Mouse (Mus musculus) kidney, adult 8-10 months (tissue): ENCODE data around the gene Clstn1.

ENCODE experiments used
- DNase-seq, 2 experiments: peaks; one replicate each; pipeline ENCODE4 v3.0.0; 2022

The Clstn1 gene

GRCm38 (mm10) chr4:149640831-149641230 lies 54.6 kb downstream of the Clstn1 start:
- no peak for DNase-seq

DNA sequence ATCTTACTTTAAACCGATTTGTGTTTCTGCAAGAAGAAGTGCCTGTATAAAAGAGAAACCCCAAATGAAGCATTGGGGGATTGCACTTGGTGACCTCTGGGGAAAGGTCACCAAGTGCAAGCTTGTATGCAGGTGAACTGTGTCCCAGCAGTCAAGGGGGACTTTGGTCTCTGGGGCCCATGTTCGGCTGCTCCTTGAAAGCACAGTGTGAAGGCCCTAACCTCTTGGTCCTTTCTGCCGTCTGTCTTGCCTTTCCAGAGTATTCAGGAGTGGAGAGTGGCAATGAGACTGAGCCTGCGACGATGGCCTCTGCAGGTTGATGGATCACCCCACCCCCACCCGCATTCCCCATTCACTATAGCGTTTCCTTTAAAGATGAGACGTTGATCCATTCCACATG lies 55.1 kb downstream of the Clstn1 start:
- DNase-seq = no peak

DNA sequence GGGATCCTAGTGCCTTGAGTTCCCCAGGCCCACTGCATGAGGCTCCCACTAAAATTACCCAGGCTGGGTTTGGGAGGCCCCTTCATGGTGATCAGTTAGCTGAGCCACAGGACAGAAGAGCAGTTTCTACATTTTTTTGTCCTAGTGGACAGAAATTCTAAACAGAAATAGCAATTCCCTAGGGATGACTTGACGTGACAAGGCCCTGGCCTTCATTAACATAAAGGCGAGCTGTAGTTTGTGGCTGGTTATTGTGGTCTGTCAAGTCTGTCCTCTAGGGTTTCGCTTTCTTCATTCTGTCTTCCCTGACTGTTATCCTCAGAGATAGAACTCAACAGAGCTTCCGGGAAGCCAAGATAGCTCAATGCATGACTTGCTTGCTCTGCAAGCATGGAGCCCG lies 55.7 kb downstream of the Clstn1 start:
- DNase-seq = no peak

DNA sequence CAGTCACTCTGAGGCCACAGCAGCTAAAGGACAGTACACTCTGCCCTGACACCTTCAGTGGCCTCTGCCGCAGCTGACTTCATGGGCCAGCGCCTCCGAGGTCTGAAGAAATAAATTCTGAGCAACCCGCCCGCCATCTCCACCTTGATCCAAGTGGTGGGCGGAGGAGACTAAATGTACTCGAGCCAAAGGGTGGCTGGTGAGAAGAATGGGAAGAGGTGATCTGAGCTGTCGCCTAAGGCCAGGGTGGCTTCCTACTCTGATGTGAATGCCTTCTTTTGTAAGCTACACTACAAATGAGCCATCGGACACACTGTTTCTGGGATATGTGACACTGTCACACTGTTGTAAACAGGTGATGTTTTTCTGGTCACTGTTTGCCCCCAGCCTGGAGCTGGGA lies 59.5 kb downstream of the Clstn1 start:
- no peak for DNase-seq

GRCm38 (mm10) chr4:149648031-149648805 lies 62.0 kb downstream of the Clstn1 start:
- DNase-seq = no peak

GRCm38 (mm10) chr4:149650493-149651193 lies 64.4 kb downstream of the Clstn1 start:
- peak; percentile 62 to 83 for DNase-seq

DNA sequence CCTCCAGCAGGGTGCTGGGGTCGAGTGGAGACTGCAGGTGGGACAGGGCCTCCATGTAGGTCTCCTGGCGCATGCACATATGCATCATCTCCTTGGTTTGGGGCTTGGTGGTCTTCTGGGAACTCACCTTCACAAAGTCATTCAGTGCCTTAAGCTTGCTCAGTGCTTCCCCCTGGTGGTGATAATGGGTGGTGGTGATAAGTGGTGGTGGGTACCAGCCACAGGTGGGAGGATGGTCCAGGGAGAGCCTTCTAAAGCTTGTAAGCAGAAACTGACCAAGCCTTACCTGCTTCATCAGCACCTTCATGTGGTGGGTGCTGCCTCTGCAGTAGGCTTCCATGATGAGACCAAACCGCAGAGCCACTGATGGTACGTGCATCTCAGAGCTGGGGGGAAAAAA lies 68.0 kb downstream of the Clstn1 start:
- peak in 1 of 2 experiments; percentile 39 for DNase-seq

GRCm38 (mm10) chr4:149657858-149658416 lies 71.7 kb downstream of the Clstn1 start:
- DNase-seq = no peak

DNA sequence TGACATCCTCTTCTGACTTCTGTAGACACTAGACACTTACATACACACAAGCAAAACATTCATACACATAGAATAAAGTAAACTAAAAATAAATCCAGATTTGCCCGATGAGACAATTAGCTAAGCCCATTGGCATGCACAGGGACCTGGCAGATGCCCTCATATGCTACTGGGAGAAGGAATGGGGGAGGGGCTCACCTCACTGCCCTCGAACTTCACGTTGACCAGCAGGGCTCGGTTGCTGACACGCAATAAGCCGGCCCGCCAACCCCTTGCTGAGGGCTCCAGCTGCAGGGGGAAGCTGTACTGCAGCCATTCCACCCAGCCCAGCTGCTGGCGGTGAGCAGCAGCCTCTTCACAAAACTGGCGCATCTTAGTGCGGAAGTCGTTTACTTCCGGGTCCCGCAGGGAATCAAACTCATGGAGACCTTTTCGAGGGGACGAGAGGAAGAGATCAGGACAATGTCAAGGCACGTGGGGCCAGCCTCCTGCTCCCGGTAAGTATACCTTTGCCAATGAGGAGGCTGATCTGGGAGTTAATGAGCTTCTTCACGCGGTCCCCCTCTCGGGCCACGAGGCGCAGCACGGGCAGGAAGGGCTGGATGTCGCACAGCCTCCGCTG lies 73.3 kb downstream of the Clstn1 start:
- no peak for DNase-seq

DNA sequence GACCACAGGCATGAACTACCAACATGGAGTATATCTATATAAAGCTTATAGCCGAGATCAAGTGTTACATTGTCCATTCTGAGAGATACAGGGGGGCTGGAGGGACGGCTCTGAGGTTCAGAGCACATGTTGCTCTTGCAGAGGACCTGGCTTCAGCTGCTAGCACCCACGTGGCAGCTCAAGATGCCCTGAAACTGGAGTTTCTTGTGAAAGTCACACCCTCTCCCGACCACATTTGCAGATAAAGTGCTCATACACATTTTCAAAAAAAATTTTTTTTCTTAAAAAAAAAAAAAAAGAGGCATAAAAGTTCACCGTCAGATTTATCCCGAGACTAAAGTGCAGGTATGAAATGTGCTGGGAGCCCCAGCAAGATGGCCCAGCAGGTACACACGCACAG lies 74.3 kb downstream of the Clstn1 start:
- no peak for DNase-seq

DNA sequence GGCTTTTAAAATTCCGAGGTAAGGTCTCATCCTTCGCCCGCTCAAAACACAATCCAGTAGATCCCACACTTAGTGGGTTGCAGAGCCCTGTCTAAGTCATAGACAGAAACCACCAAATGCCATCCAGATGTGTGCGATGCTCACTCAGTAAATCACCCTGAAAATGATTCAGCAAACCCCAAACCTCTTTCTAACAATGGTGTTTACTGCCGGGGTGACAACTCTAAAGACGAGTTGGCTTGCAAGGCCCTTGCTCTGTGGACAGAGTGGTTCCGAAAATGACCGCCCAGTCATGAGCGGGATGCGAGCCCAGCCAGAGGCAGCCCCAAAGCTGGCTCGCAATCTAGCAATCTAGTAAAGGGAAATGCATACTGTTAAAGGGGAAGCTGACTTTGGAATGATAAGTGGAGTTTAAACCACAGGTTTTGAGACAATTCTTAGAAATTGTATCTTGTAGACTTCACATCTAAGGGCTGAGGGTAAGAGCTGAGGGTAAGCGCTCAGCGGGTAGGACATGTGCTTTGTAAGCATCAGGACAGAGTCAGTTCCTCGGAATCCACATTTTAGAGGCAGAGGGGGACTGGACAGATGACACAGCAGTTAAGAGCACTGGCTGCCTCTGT lies 75.8 kb downstream of the Clstn1 start:
- no peak for DNase-seq

DNA sequence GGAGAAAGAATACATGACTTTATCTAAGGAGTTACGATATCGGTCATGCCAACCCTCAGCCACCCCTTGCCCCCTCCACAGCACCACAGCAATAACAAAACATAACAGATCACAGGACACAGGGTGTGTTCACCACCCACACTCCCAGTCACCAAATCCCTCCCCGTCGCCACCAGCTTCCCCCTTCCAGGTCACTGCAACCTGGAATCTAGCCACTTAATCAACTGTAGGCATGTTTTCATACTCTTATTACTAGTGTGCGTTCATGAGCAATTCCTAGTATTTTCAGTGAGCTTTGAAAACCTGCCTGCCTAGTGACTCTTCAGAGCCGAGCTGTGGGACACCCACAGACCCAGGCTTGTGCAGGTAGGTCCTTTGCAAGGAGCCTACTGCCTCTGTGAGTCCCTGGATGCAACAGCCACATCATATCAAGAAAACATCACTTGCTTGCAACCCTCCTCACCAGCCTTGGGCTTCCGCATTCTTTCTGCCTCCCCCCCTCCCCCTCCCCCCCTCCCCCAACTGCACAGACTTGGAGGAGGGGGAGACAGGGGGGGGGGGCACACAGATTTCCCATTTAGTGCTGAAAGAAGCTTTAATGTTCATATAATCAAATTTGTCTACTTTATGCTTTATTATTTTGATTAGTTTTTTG lies 77.7 kb downstream of the Clstn1 start:
- DNase-seq = no peak

GRCm38 (mm10) chr4:149665016-149665691 lies 78.9 kb downstream of the Clstn1 start:
- DNase-seq = no peak

DNA sequence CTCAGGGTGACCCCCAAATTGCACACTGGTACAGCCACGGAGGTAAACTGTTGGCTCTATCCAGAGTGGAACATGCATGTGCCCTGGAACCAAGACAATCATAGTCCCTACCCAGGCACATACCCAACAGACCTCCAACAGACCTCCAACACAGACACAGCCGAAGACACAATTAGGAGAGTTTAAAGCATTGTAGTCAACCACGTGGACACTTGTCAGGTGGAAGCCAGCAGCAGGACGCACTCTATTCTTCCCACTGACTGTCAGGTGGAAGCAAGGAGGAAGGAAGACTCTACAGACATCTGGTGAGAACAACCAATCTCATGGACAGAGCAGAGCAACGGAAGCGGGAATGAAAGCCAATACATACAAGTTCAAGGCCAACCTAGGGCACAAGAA lies 79.4 kb downstream of the Clstn1 start:
- DNase-seq = no peak

DNA sequence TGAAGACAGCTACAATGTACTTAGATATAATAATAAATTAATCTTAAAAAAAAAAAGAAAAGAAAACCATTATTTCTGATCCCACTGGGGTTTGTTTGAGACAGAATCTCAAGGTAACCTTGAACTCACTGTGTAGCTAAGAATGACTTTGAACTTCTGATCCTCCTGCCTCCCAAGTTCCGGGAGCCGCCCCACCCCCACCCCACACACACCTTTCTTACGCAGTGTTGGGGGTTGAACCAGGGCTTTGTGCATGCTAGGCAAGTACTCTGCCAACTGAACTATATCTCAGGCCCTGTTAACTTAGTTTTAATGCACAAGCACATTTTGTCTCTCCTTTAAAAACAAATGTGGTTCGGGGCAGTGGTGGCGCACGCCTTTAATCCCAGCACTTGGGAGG lies 84.9 kb downstream of the Clstn1 start:
- DNase-seq = no peak

DNA sequence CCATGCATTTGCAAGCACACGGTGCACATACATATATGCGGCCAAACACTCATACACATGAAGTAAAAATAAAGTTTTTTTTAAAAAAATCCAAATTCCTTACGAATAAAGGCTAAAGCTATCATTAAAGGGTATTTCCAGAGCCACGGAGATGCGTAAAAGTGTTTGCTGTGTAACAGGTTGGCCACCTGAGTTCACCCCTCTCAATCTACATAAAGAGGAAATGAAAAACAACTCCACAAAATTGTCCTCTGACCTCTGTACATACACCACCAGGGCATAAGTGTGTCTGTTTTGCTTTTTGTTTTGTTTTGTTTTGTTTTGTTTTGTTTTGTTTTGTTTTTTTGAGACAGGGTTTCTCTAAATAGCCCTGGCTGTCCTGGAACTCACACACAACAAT lies 86.5 kb downstream of the Clstn1 start:
- no peak for DNase-seq

GRCm38 (mm10) chr4:149674814-149675377 lies 88.6 kb downstream of the Clstn1 start:
- no peak for DNase-seq

GRCm38 (mm10) chr4:149675378-149676261 lies 89.4 kb downstream of the Clstn1 start:
- peak; percentile 53 to 55 for DNase-seq

- DNase-seq = no peak
Measured at GRCm38 (mm10) chr4:149678006-149678405, 91.7 kb downstream of the Clstn1 start.

DNA sequence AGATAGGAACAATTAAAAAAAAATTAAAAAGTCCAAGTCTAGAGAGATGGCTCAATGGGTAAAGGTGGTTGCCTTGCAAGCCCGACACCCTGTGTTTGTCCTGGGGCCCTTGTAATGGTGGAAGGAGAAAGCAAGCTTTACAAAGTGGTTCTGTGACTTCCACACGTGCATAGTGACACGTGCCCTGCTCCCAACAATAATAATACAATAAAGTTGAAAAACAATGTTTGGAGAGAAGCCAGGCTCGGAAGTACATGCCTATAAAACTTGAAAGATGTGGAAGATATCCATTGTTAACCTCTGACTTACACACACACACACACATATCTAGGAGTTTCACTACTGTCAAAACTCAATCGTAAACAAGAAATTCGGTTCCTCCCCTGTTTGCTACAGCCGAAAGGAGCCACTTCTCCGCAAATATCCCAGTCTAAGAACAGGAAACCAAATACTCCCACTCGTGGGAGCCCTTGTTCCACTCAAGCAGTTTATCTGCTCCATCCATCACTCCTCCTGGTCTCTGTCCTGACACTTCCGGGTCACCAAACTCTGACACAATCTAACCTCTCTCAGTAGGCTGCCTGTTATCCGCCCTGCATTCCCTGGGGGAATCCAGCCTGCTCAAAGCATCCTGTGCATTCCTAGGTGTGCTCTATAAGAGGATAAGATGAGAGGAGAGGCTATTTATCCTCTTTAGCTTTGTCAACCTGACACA lies 92.9 kb downstream of the Clstn1 start:
- no peak for DNase-seq
